Mouse (Mus musculus) hindbrain, postnatal 0 days (tissue): ENCODE data around the gene Tcn2. TPM values are rescaled to one million over a fixed set of nuclear protein-coding genes. Genes with fewer than 3 reads are reported as not detected.

ENCODE experiments used
- ATAC-seq: fragments of 200-750 bp; cut with Nextera tagmentation; 2 replicates; pipeline ENCODE4 v1.8.0; 2017; ENCODE audit warnings: mild to moderate bottlenecking, moderate TSS enrichment, moderate library complexity
- DNase-seq: peaks from one replicate; pipeline ENCODE4 v3.0.0-alpha.2; 2015; ENCODE audit warnings: low spot score
- H3K27ac ChIP-seq: fragments of 300-500 bp; sonication (generic); 2 replicates; pipeline ENCODE4 v1.5.1; 2014; ENCODE audit warnings: mild to moderate bottlenecking
- H3K27me3 ChIP-seq: fragments of 300-500 bp; sonication (generic); 2 replicates; pipeline ENCODE4 v1.6.1; 2014; ENCODE audit warnings: low read length, mixed read lengths; ENCODE audit not compliant: insufficient read depth
- H3K36me3 ChIP-seq: fragments of 300-500 bp; sonication (generic); 2 replicates; pipeline ENCODE4 v1.6.1; 2014; ENCODE audit warnings: low read length, mixed read lengths; ENCODE audit not compliant: insufficient read depth
- H3K4me1 ChIP-seq: fragments of 300-500 bp; sonication (generic); 2 replicates; pipeline ENCODE4 v1.6.1; 2014; ENCODE audit warnings: antibody characterized with exemption, low read length, mixed read lengths; ENCODE audit not compliant: insufficient read depth
- H3K4me2 ChIP-seq: fragments of 300-500 bp; sonication (generic); 2 replicates; pipeline ENCODE4 v1.6.1; 2014; ENCODE audit warnings: low read depth, mild to moderate bottlenecking, low read length, moderate library complexity, mixed read lengths
- H3K4me3 ChIP-seq: fragments of 300-500 bp; sonication (generic); 2 replicates; pipeline ENCODE4 v1.5.1; 2014; ENCODE audit warnings: low read length
- H3K9ac ChIP-seq: fragments of 300-500 bp; sonication (generic); replicated peaks from 2 replicates; pipeline ENCODE4 v1.6.1; 2014; ENCODE audit warnings: mild to moderate bottlenecking, low read length, moderate library complexity, mixed read lengths
- H3K9me3 ChIP-seq: fragments of 300-500 bp; sonication (generic); 2 replicates; pipeline ENCODE4 v1.6.1; 2016; ENCODE audit warnings: low read length, mixed read lengths
- CTCF ChIP-seq: IDR thresholded peaks from 2 replicates; pipeline ENCODE4 v1.5.1; 2016; ENCODE audit warnings: antibody characterized with exemption, control low read depth, low read depth
- WGBS: fragments of 180-500 bp; shearing (Covaris S2); extraction: QIAGEN DNeasy Blood & Tissue Kit; methylation state at CpG from one replicate; pipeline ENCODE4 v1.1.7; 2014; 5-methylcytosine and 5-hydroxymethylcytosine counted together
- polyA plus RNA-seq: library from polyadenylated mRNA; unstranded; fragments of >200 nt; fragmentation: Nextera tagmentation; extraction: Ambion mirVana; gene quantifications from 2 replicates; pipeline ENCODE4 v1.2.1, GENCODE M21; 2015
- total RNA-seq: library from RNA; depleted of rRNA; stranded (reverse); fragments of >200 nt; gene quantifications from 2 replicates; pipeline ENCODE4 v1.2.3, GENCODE M21; 2014; rRNA removed

The Tcn2 gene
- total RNA-seq, result 35.8 and 39.4 TPM in 2 replicates
- 29.3 and 30.8 TPM in 2 replicates for polyA plus RNA-seq

GRCm38 (mm10) chr11:3931511-3932211 is at the start of gene Tcn2:
Tcn2 (minus strand) TSS chr11:3932159.
- Histone ChIP-seq H3K4me3 (peak within 1 kb of the TSS; percentile 43), H3K36me3 (no peaks in the 10 kb centered on the region), H3K27me3 (no peaks in the 10 kb centered on the region), H3K9me3 (no peaks in the 10 kb centered on the region), H3K4me1 (peaks cover 5% of the 10 kb centered on the region; the same call in 1 of the 2 replicates), H3K4me2 (peak within 1 kb of the TSS; percentile 85), H3K9ac (peak within 1 kb of the TSS; percentile 51), H3K27ac (no peak within 1 kb of the TSS)
- WGBS, result 0% methylated on average over 18 of the region's 26 CpGs
- DNase-seq (peak; percentile 81), ATAC-seq (peak; percentile 85)
- no peak for TF ChIP-seq CTCF

GRCm38 (mm10) chr11:3981536-3981935 is 49.6 kb upstream of the Tcn2 start:
- Histone ChIP-seq H3K27me3 (no peaks in the 10 kb centered on the region), H3K4me2 (no peak overlapping the region), H3K4me1 (no peaks in the 10 kb centered on the region), H3K4me3 (no peak overlapping the region), H3K9ac (no peak overlapping the region), H3K27ac (no peak overlapping the region), H3K36me3 (peaks cover 27% of the 10 kb centered on the region), H3K9me3 (no peaks in the 10 kb centered on the region)
- WGBS, result 79% methylated on average over 6 of the region's 6 CpGs
- ATAC-seq (no peak), DNase-seq (no peak)
- no peak for TF ChIP-seq CTCF

- H3K4me1 ChIP-seq, result no peaks in the 10 kb centered on the region
- no peak overlapping the region for H3K9ac ChIP-seq
- H3K27me3 ChIP-seq, result no peaks in the 10 kb centered on the region
- no peak for TF ChIP-seq CTCF
- DNase-seq, result no peak
- H3K4me2 ChIP-seq, result no peak overlapping the region
- 93% methylated on average over 5 of the region's 5 CpGs for WGBS
- H3K4me3 ChIP-seq, result no peak overlapping the region
- H3K36me3 ChIP-seq, result peaks cover 56% of the 10 kb centered on the region
- no peak overlapping the region for H3K27ac ChIP-seq
- H3K9me3 ChIP-seq, result no peaks in the 10 kb centered on the region
- ATAC-seq, result no peak
Observed at GRCm38 (mm10) chr11:3978421-3978820, 46.5 kb upstream of the Tcn2 start.

GRCm38 (mm10) chr11:3976678-3977077 is 44.7 kb upstream of the Tcn2 start, which contains the start of gene 4930556J24Rik:
4930556J24Rik (minus strand) TSS chr11:3976778.
- Histone ChIP-seq H3K4me2 (no peak within 1 kb of the TSS), H3K4me3 (no peak within 1 kb of the TSS), H3K4me1 (no peaks in the 10 kb centered on the region), H3K9ac (no peak within 1 kb of the TSS), H3K27ac (no peak within 1 kb of the TSS), H3K9me3 (no peaks in the 10 kb centered on the region), H3K27me3 (no peaks in the 10 kb centered on the region), H3K36me3 (peaks cover 70% of the 10 kb centered on the region)
- ATAC-seq (no peak), DNase-seq (no peak)
- 99% methylated on average over 6 of the region's 6 CpGs for WGBS
- no peak for TF ChIP-seq CTCF

- H3K4me2 ChIP-seq, result no peak overlapping the region
- peak; percentile 8 for DNase-seq
- H3K27me3 ChIP-seq, result no peaks in the 10 kb centered on the region
- H3K4me3 ChIP-seq, result no peak overlapping the region
- no peaks in the 10 kb centered on the region for H3K9me3 ChIP-seq
- TF ChIP-seq CTCF, result no peak
- no peaks in the 10 kb centered on the region for H3K4me1 ChIP-seq
- no peak for ATAC-seq
- no peak overlapping the region for H3K27ac ChIP-seq
- WGBS, result 70% methylated on average over 3 of the region's 3 CpGs
- H3K36me3 ChIP-seq, result peaks cover 92% of the 10 kb centered on the region
- H3K9ac ChIP-seq, result no peak overlapping the region
Observed at GRCm38 (mm10) chr11:3974311-3974710, 42.4 kb upstream of the Tcn2 start.

GRCm38 (mm10) chr11:3973081-3973480 is 41.1 kb upstream of the Tcn2 start:
- Histone ChIP-seq H3K27me3 (no peaks in the 10 kb centered on the region), H3K4me1 (no peaks in the 10 kb centered on the region), H3K4me2 (no peak overlapping the region), H3K9ac (no peak overlapping the region), H3K36me3 (peaks cover 81% of the 10 kb centered on the region), H3K27ac (no peak overlapping the region), H3K9me3 (no peaks in the 10 kb centered on the region), H3K4me3 (no peak overlapping the region)
- no peak for TF ChIP-seq CTCF
- ATAC-seq, result no peak
- 88% methylated on average over 7 of the region's 7 CpGs for whole genome bisulfite sequencing
- no peak for DNase-seq

- Histone ChIP-seq H3K4me3 (no peak overlapping the region), H3K27ac (no peak overlapping the region), H3K4me2 (no peak overlapping the region), H3K9ac (no peak overlapping the region), H3K27me3 (no peaks in the 10 kb centered on the region), H3K36me3 (peaks cover 55% of the 10 kb centered on the region), H3K9me3 (no peaks in the 10 kb centered on the region), H3K4me1 (no peaks in the 10 kb centered on the region)
- no peak for TF ChIP-seq CTCF
- 97% methylated on average over 7 of the region's 7 CpGs for WGBS
- DNase-seq (no peak), ATAC-seq (no peak)
Observed at GRCm38 (mm10) chr11:3970361-3970760, 38.4 kb upstream of the Tcn2 start.
